Mouse (Mus musculus) stomach, postnatal 0 days (tissue): ENCODE results near the gene Ing4.
"Not testable (repeated sequence)": the region's sequence is repeated elsewhere in the genome, so short reads cannot be mapped to it uniquely, and the experiment has no call there.

Experiments used
- CTCF ChIP-seq: IDR thresholded peaks from 2 replicates; pipeline ENCODE4 v1.5.1; 2016; ENCODE audit warnings: antibody characterized with exemption, low read depth, mild to moderate bottlenecking, moderate library complexity
- EP300 ChIP-seq: optimal IDR thresholded peaks from 2 replicates; pipeline ENCODE3; 2016; ENCODE audit warnings: antibody characterized with exemption

- TF ChIP-seq EP300, CTCF: not testable (repeated sequence)
These were observed 25.7 kb downstream of the Ing4 start for GRCm38 (mm10) chr6:125065223-125065622.
